Mouse (Mus musculus): ENCODE data around the gene Rbm15b.
A peak's percentile ranks its signal among the peaks of the same experiment; 100 is the strongest.

Rbm15b gene

DNA sequence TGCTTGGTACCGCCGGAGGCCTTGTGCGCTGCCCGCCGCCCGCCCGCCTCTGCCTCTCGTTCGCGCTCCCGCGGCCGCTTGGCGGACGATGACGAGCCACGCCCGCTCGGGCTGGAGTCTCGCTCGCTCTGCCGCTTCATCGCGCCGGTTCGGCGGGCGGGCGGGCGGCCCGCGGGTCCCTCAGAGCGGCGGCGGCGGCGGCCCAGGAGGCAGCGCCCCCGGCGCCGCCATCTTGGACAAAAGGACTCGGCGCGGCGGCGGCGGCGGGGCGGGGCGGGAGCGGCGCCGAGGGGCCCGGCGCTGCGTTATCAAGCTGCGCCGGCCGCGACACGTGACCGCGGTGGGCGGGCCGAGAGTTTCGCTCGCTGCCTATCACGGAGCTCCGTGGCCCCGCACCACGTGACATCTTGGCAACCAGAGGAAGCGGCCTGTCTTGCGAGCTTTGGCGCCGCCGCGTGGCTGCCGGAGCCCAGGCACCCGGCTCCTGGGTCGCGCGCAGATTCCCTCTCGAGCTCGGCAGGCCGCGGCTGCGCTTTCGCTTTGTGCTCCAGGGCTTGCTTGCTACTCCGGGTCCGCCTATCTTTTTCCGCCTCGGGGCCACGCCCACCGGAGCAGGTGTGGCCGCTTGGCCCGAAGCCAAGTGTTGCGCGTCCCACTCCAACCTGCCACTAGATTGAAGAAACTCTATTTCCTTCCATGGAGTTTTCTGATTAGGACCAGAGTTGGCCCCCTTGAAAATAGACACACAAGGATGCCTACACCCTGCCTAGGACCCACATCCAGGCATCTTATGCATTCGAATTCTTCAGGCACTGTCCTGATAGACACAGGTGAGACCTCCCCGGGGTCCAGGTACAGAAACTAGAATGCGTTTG lies at the start of gene Rbm15b:
Gene Rbm15b, minus strand, starts transcription at position 601 of the 875 bp plus-strand sequence.
- DNase-seq = peak; percentile 98

- DNase-seq = no peak
These were observed 47.8 kb upstream of the Rbm15b start for GRCm38 (mm10) chr9:106934998-106935397.

DNA sequence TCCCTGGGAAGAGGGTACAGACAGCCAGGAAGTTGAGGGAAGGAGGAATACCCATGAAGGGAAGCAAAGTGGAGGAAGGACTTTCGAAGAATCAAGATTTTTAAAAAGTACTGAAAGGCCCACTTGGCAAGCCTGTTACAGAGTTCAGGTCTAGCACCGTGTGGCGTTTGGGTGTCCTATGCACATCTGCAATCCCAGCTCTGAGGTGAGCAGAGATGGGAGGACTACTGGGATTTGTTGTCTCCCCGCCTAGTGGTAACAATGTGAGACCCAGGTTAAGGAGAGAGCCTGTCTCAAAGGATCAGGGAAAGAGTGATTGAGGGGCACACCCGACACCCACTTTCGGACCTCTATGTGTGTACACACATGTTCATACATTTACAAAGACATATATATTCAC lies 27.6 kb upstream of the Rbm15b start:
- DNase-seq = no peak

DNA sequence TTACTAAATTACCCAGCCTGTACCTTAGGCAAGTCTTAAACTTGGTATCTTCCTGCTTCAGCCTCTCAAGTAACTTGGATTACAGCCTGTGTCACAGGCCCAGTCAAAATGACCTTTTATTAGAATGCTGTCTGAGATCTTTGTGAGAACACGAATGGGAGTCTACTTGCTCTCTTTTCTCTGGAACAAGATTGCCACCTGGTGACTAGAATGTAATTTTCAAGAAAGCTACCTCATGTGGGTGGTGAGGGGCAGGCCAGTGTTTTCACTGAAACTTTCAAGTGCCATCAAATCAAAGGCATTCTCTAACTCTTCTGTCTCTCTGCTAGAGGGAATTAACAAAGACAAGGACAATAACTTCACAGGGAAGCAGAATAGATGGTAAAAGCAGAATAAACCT lies 26.5 kb upstream of the Rbm15b start:
- no peak for DNase-seq

GRCm38 (mm10) chr9:106911624-106912023 lies 24.4 kb upstream of the Rbm15b start:
- DNase-seq = no peak

- DNase-seq = no peak
These were observed 21.5 kb upstream of the Rbm15b start for GRCm38 (mm10) chr9:106908715-106909114.

GRCm38 (mm10) chr9:106908174-106908573 lies 20.9 kb upstream of the Rbm15b start:
- no peak for DNase-seq

DNA sequence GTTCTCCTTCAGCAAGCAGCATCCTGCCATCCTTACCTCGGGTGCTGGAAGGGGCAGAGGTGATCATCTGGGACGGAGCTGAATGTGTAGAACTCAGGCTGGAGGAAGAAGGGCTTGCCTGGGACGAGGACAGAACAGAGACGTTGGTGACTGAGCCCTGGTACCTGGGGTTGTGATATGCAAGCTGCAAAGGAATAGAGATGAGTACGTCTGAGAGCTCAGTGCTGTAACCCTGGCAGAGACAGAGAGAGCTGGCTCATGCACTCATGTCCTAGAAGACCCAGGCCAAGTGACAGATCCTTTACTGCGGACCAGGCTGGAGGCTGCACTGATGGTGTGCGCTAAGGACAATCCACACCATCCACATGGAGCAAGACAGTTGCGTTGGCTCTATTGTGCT lies 19.4 kb upstream of the Rbm15b start:
- DNase-seq = no peak

DNA sequence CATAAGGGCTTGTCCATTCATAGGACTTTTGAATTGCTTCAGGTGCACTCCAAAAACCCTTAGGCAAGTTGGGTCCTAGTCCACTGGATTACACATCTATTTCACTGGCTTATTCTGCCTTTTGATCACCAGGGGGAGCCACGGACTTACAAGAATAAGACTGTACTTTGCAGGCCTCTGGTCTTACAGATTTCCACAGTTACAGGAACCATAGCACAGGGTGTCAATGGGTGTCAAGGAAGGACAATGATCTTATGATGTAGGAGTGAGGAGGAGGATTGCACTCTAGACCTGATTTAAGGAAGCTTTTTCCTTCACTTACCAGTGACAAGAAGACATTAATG lies 16.5 kb upstream of the Rbm15b start:
- DNase-seq = no peak

DNA sequence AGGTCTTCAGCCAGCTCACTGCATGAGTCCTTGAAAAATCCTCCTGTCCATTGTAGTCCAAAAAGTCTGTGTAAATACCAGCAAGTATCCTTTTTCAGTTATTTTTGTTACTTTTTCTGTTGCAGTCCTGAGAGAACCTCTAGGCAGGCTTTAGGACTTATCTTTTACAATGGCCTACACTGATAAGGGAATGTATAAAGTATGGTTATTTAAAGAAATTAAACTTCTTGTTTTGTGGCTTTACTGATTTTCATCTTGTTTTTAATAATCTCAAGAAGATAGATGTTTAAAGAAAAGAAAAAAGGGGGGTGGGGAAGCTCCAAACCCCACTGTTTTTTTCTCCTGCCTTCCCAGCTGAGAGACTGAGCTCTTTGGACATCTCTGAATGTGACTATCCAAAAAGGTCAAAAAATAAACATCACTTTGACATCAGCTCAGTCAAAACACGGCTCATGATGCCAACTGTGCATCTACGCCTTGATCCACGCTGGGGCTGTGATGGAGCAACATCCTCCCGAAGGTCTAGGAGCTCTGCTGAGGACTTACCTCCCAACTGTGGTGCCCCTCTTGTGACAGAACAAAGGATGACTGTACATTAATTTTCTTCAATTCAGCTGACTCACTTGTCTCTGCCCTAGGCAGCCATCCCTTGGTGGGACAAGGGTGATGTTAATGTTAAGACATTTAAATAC lies 16.0 kb upstream of the Rbm15b start:
- DNase-seq = no peak

DNA sequence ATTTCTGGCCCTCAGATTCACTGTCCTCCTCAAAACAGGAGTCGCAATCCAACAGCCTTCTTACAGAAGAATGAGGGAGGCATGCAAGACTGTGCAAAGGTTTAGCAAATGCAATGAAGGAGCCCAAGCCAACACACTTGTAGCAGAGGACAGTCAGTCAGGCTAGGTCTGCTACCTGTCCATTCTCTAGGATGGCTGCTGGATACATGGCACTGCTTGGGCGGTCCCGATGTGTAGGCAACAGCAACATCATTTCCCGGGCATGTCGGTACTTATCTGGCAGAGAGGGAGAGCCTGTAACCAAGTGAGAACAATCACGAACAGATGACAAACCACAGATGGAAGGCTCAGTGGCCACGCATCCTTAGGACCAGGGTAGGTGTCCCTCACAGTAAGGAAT lies 14.4 kb upstream of the Rbm15b start:
- no peak for DNase-seq

DNA sequence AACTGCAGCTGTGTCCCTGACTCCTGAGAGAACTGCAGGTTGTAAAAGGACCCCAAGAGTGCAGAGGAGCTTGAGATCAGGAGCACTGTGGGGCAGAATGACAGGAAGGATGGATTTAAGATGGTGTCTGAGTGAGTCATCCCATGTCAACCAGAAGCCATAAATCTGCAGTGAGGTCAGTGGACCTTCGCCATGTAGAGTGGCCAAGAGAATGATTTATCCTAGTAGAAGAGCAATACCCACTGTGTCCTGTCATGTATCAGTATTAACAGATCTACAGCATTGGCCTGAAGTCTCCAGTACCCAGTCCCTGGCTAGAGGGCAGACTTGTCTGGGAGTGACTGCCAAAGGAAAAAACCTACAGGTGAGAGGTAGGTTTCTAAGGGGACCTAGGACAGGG lies 11.7 kb upstream of the Rbm15b start:
- no peak for DNase-seq

DNA sequence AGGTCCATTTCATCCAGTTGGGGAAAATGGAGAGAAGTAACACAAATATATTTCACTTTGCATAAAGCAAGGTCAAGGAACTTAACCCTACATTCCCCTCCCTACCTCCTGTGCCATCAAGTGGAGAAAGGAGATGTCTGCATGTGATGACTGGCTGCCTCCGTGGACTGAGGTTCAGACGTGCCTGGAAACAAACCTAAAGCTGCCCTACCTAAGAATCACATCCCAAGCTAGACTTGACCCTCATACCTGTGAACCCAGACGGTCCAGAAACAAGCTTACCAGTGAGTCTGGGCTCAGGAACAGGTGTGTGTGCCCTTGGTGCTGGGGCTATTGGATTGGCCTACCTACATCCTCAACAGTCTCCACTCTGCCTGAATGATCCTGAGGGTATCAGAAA lies 6.1 kb upstream of the Rbm15b start:
- no peak for DNase-seq

GRCm38 (mm10) chr9:106892552-106892875 lies 5.3 kb upstream of the Rbm15b start:
- DNase-seq = no peak

DNA sequence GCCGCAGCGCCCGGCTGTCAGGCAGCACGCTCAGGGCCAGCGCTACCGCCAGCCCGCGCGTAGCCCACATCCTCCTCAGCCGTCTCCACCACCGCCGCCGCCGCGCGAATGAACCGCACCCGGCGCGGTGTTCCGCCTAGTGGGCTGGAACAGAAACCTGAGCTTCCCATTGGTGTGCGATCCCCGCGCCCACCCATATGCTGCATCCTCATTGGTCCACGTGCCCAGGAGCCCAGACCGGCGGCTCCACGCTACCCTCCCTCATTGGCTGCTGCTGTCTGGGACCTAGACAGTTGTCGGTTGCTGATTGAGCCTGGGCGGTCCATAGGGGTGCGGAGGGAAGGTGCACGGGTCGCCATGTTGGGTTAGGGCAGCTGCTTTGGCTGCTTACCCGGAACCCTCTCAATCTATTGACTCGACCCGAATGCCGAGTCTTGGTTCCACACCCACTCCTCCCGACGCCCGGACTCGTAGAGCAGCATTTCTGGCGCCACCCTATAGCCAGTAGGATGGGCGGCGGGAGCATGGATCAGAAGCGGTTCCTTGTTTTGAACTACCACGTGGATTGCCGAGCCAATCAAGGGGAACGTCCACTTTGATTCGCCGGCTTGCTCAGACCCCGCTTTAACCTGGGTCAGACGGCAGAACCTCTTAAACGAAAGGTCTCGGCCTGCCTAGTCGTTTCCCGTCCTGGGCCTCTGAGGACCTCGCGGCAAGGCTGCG lies 4.8 kb upstream of the Rbm15b start, which contains the start of gene Manf:
Gene Manf, minus strand, starts transcription at position 151 of the 723 bp plus-strand sequence.
- DNase-seq = peak; percentile 96

GRCm38 (mm10) chr9:106891341-106891741 lies 4.1 kb upstream of the Rbm15b start:
- DNase-seq = no peak

- DNase-seq = no peak
These were observed 3.4 kb upstream of the Rbm15b start for GRCm38 (mm10) chr9:106890496-106891240.

GRCm38 (mm10) chr9:106889321-106889720 lies 2.1 kb upstream of the Rbm15b start:
- no peak for DNase-seq

DNA sequence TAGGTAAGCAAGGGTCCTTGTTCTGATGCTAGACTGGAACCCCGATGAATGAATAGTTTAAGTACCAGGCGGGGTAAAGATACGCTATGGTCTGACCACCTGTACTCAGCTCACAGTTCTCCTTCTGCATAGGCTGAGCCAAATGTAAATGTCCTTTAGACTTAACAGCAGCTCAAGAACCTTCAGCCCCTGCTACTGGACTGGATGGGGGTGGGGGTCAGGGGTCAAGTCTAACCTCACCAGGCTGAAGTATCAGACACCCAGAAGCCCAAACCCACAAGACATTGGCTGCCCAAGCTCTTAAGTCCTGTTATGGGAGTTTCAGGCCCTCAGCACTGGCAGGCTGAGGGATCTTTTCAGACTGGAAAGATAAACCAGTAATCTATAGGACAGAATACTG lies 1.1 kb upstream of the Rbm15b start:
- DNase-seq = no peak

DNA sequence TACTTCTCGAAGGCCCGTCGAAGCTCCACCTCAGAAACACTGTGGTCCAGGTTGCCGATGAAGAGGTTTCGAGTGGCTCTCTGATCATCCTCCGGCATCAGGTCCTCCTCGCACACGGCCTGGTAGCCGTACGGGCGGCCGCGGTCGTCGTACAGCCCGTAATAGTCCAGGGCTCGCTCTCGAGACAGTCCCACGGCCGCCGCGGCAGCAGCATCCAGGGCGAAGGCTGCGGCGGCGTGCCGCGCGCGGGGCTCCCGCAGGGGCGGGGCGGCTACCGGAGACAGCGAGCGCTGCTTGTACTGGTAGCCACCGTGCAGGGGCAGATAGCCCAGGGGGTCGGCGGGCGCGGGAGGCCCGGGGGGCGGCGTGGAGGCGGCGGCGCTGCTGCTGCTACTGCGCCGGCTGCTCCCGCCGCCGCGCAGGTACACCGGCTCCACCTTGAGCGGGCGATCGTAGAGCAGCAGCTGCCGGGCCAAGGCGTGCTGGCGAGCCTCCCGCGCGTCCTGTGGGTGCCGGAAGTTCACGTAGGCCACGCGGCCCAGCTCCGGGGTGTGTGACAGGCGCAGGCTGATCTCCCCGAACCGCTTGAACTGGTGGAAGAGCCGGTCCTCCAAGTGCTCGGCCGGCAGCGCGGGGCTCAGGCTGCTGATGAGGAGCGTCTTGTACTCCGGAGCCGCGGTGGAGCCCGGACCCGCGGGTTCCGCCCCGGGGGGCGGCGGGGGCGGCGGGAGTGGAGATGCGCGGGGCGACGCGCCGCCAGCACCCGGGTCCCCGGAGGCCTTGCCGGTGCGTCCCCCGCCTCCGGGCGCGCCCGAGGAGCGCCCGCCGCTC lies 1.1 kb downstream of the Rbm15b start:
- DNase-seq = peak; percentile 64

DNA sequence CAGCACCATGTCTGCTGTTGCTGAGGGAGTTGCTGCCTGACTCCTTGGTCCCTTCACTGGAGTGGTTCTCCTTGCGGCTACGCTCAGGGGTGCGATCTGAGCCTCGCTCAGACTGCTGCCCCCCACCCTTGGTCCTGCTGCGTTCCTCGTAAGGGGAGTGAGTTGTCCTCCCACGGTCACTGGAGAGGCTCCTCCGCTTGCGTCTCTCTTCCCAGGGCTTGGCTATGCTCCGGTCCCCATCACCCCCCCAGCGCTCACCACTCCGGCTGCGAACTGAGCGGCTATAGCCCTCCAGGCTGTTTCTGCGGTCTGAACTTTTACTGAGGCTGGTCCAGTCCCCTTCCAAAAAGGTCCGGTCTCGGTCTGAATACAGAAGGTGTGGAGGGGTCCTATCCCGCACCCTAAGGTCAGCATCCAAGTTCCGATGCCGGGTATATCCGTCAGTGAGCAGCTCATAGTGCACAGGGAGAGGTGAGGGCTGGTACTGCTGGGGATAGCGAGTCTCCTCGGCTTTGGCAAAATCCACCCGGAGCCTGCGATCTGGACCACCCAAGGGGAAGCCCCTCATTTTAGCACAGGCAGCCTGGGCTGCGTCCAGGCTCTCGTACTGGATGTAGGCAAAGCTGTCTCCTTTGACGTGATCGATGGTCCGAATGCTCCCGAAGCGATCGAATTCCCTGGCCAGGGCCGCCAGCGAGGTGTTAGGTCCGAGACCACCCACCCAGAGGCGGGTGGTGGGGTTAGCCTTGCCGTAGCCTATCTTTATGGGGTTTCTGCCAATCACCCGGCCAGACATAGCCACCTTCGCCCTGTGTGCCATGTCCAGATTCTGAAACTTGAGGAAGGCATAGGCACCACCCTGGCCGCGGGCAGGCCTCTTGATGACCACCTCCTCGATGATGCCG lies 2.0 kb downstream of the Rbm15b start:
- DNase-seq = no peak
